Mouse (Mus musculus) embryonic fibroblast, embryonic 13.5 days (primary cell): Measurements from ENCODE around the gene Ccdc186.

Experiments used
- CTCF ChIP-seq: IDR thresholded peaks from 2 replicates; pipeline ENCODE4 v1.5.1; 2011; ENCODE audit warnings: mild to moderate bottlenecking, control low read depth, low read length, moderate library complexity, borderline replicate concordance; ENCODE audit not compliant: insufficient read depth
- POLR2A ChIP-seq: IDR thresholded peaks from 2 replicates; pipeline ENCODE4 v1.6.1; 2011; ENCODE audit warnings: low read depth, mild to moderate bottlenecking, control low read depth, low read length, moderate library complexity

- TF ChIP-seq CTCF: no peak
- no peak for TF ChIP-seq POLR2A
Observed at GRCm38 (mm10) chr19:56829267-56829666, 7.3 kb upstream of the Ccdc186 start.
